Mouse (Mus musculus) C2C12 (cell line): ENCODE measurements around the gene Fez1.

Experiments
- CTCF ChIP-seq: IDR thresholded peaks from one replicate; pipeline ENCODE4 v1.5.1; 2011; ENCODE audit not compliant: control insufficient read depth, insufficient read depth, insufficient read length
- MAX ChIP-seq: IDR thresholded peaks from one replicate; pipeline ENCODE4 v1.6.1; 2011; ENCODE audit warnings: mild to moderate bottlenecking, control low read depth

GRCm38 (mm10) chr9:36900464-36900863 lies 78.8 kb downstream of the Fez1 start:
- TF ChIP-seq MAX: no peak
- no peak for TF ChIP-seq CTCF
